Mouse (Mus musculus) thymus, postnatal 14 days (tissue): ENCODE measurements around the gene Rbm4.
"Not testable (repeated sequence)": the region's sequence is repeated elsewhere in the genome, so short reads cannot be mapped to it uniquely, and the experiment has no call there.

Source experiments
- DNase-seq: peaks from one replicate; pipeline ENCODE4 v3.0.0; 2021

The Rbm4 gene

DNA sequence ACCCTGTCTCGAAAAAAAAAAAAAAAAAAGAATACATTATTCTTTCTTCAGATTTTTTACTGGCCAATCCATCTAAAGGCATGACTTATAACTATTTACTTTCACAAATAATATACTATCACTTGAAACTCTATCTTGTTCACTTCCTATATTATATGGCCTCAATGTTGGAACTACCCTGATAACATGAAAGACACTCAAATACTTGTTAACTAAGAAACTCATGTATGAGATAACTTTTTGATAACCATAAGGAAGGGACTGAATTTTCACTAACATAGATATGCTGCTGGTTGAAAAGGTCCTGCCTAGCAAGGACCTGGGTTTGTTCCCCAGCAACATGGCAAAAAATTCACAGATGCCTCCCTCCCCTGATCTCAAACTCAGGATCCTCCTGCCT lies 2.2 kb upstream of the Rbm4 start:
- DNase-seq, result no peak

GRCm38 (mm10) chr19:4793281-4793830 lies 345 bp downstream of the Rbm4 start:
- DNase-seq, result no peak

GRCm38 (mm10) chr19:4786313-4786712 lies 7.4 kb downstream of the Rbm4 start:
- no peak for DNase-seq

- no peak for DNase-seq
Measured at GRCm38 (mm10) chr19:4785206-4785605, 8.5 kb downstream of the Rbm4 start.

GRCm38 (mm10) chr19:4782891-4783290 lies 10.8 kb downstream of the Rbm4 start:
- DNase-seq, result no peak

- DNase-seq, result no peak
Measured at GRCm38 (mm10) chr19:4772785-4773184, 20.9 kb downstream of the Rbm4 start.

GRCm38 (mm10) chr19:4767507-4768148 lies 26.1 kb downstream of the Rbm4 start:
- no peak for DNase-seq

GRCm38 (mm10) chr19:4762876-4763275 lies 30.8 kb downstream of the Rbm4 start:
- no peak for DNase-seq

GRCm38 (mm10) chr19:4760544-4760943 lies 33.2 kb downstream of the Rbm4 start:
- not testable (repeated sequence) for DNase-seq

DNA sequence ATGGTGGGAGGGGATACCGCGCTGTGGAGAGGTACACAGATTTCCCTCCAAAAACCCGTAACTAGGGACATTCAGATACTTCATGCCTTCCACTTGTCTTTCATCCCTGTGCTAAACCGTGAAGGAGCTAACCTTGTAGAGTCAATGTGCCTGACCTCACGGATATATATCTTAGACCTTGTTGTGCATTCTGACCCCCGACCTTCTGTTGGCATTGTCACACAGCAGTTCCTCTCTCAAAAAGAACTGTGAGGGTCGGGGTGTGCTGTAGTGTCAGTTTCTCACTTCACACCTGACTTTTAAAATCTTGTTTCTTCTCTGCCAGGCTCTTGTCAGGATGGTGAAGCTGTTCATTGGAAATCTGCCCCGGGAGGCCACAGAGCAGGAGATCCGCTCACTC lies 36.8 kb downstream of the Rbm4 start:
- no peak for DNase-seq

DNA sequence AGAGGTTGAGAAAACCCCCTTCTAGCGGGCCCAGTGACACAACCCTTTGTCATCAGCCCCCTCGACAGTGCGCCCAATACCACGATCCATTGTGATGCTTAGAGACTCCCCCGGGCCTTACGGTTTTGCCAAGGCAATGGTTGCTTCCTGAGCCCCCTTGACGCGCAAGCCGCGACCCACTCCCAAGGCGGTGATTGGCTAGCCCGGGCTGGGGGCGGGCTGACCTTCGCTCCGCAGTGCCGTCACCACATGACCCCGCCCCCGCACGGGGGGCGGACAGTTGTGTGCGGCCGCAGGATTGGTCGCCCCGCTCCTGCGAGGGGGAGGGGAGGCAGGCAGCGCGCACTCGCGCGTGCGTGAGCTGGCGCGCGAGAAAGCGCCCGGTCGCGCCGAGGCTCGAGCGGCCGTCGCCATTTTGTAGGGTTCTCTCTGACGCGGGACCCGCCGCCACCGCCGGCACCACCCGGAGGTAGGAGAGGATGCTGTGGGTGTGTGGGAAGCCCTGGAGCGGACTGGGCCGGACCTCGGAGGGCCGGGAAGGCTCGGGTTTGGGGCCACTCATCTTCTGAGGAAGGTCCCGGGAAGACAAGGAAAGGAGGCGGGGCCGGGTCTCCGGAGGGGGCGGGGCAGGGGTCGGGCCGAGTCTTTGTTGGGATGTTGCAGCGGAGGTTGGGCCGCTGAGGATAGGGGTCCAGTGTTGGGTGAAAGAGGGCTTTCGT lies 37.3 kb downstream of the Rbm4 start, which contains the start of gene Rbm4b:
Gene Rbm4b (plus strand): TSS at position 305 of the 719 bp plus-strand sequence.
- DNase-seq, result peak; percentile 99

GRCm38 (mm10) chr19:4755565-4756192 lies 38.0 kb downstream of the Rbm4 start:
- DNase-seq, result peak; percentile 93

- no peak for DNase-seq
Measured at GRCm38 (mm10) chr19:4749975-4750374, 43.7 kb downstream of the Rbm4 start.

- DNase-seq, result no peak
Measured at GRCm38 (mm10) chr19:4748493-4748892, 45.2 kb downstream of the Rbm4 start.

GRCm38 (mm10) chr19:4747631-4748312 lies 45.9 kb downstream of the Rbm4 start:
- no peak for DNase-seq

DNA sequence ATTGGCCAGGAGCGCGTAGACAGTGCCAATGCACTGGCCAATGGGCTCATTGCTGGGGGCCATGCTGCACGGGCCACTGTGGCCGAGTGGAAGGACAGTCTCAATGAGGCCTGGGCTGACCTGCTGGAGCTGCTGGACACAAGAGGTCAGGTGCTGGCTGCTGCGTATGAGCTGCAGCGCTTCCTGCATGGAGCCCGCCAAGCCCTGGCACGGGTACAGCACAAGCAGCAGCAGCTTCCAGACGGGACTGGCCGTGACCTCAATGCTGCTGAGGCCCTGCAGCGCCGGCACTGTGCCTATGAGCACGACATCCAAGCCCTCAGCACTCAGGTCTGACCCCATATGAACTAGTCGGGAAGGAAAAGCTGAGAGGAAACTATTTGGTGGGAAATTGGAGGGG lies 47.1 kb downstream of the Rbm4 start:
- no peak for DNase-seq

GRCm38 (mm10) chr19:4745681-4746080 lies 48.0 kb downstream of the Rbm4 start:
- no peak for DNase-seq

GRCm38 (mm10) chr19:4745057-4745456 lies 48.6 kb downstream of the Rbm4 start:
- no peak for DNase-seq

- DNase-seq, result no peak
Measured at GRCm38 (mm10) chr19:4744026-4744425, 49.7 kb downstream of the Rbm4 start.

GRCm38 (mm10) chr19:4743524-4743923 lies 50.2 kb downstream of the Rbm4 start:
- peak; percentile 22 for DNase-seq

DNA sequence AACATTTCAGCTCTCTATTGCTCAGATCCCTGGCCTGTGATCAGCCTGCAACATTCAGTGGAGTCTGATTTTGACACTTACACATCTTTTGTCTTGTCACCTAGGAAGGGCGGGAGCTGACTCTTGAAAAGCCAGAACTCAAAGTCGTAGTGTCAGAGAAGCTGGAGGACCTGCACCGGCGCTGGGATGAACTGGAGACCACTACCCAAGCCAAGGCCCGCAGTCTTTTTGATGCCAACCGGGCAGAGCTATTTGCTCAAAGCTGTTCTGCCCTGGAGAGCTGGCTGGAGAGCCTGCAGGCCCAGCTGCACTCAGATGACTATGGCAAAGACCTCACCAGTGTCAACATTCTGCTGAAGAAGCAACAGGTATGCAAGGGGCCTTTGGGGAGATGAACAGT lies 51.5 kb downstream of the Rbm4 start:
- DNase-seq, result no peak

DNA sequence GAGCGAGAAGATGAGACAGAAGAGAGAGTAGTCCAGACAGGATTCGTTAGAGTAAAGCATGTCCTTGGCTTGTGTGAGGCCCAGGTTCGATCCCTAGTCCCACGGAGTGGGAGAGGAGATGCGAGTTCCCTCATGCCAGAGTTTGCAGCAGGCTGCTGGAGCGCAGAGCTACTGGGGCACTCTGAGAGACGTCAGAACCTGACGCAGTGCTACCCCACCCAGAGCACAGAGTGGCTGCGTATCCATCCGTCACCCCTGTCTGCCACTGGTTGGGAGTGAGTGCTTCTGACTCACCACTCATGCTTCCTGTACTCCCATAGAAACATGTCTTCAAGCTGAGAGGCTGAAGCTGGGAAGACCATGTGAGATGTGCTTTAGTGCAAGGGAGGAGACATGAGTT lies 52.2 kb downstream of the Rbm4 start:
- DNase-seq, result no peak

- DNase-seq, result no peak
Measured at GRCm38 (mm10) chr19:4739762-4740161, 53.9 kb downstream of the Rbm4 start.
